Mouse (Mus musculus) kidney, embryonic 16.5 days (tissue): Measurements from ENCODE around the gene Bsnd. TPM values are rescaled to one million over a fixed set of nuclear protein-coding genes. Genes with fewer than 3 reads are reported as not detected.

ENCODE experiments used
- ATAC-seq: fragments of 200-750 bp; cut with Nextera tagmentation; 2 replicates; pipeline ENCODE4 v1.8.0; 2017; ENCODE audit warnings: moderate TSS enrichment; ENCODE audit not compliant: low FRiP score, low TSS enrichment
- H3K27ac ChIP-seq: fragments of 300-500 bp; sonication (generic); 2 replicates; pipeline ENCODE4 v1.5.1; 2014; ENCODE audit warnings: low read length
- H3K27me3 ChIP-seq: fragments of 300-500 bp; sonication (generic); 2 replicates; pipeline ENCODE4 v1.6.1; 2014; ENCODE audit warnings: low read length, control low read depth, mixed read lengths; ENCODE audit not compliant: insufficient read depth
- H3K36me3 ChIP-seq: fragments of 300-500 bp; sonication (generic); 2 replicates; pipeline ENCODE4 v1.6.1; 2014; ENCODE audit warnings: low read length, control low read depth, mixed read lengths; ENCODE audit not compliant: insufficient read depth
- H3K4me1 ChIP-seq: fragments of 300-500 bp; sonication (generic); 2 replicates; pipeline ENCODE4 v1.6.1; 2014; ENCODE audit warnings: low read length, control low read depth, mixed read lengths; ENCODE audit not compliant: insufficient read depth
- H3K4me2 ChIP-seq: fragments of 300-500 bp; sonication (generic); replicated peaks from 2 replicates; pipeline ENCODE4 v1.6.1; 2014; ENCODE audit warnings: low read depth, low read length
- H3K4me3 ChIP-seq: fragments of 300-500 bp; sonication (generic); 2 replicates; pipeline ENCODE4 v1.5.1; 2014; ENCODE audit warnings: mild to moderate bottlenecking, low read length
- H3K9ac ChIP-seq: fragments of 300-500 bp; sonication (generic); replicated peaks from 2 replicates; pipeline ENCODE4 v1.6.1; 2014; ENCODE audit warnings: low read length
- H3K9me3 ChIP-seq: fragments of 300-500 bp; sonication (generic); 2 replicates; pipeline ENCODE4 v1.6.1; 2016; ENCODE audit warnings: low read length, control low read depth
- WGBS: fragments of 180-500 bp; shearing (Covaris S2); extraction: QIAGEN DNeasy Blood & Tissue Kit; methylation state at CpG from one replicate; pipeline ENCODE4 v1.1.7; 2014; 5-methylcytosine and 5-hydroxymethylcytosine counted together
- polyA plus RNA-seq: library from polyadenylated mRNA; unstranded; fragments of >200 nt; fragmentation: Nextera tagmentation; extraction: Ambion mirVana; gene quantifications from 2 replicates; pipeline ENCODE4 v1.2.1, GENCODE M21; 2015

Bsnd gene
- polyA plus RNA-seq, 1 experiment from 2014 or later, result 16.5 TPM

DNA sequence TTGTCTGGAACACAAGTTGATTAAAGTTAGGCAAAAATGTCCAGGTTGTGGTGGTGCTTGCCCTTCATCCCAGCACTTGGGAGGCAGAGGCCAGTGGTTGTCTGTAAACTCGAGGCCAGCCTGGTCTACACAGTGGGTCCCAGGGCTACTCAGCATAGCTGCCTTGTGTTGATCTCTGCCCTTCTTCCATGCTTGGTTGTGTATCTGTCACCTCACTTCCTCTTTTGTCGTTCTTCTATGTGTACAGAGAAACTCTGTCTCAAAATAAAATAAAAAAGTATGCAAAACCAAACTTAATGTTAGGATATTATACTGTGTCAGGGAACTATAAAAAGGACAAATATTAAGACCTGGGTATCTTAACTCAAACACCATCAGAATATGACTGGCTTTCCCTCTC, 32.0 kb upstream of the Bsnd start:
- 67% methylated on average over 2 of the region's 2 CpGs for WGBS
- H3K4me2 ChIP-seq, result no peak overlapping the region
- ATAC-seq, result no peak
- H3K27ac ChIP-seq, result no peak overlapping the region
- H3K27me3 ChIP-seq, result no peaks in the 10 kb centered on the region
- no peak overlapping the region for H3K9ac ChIP-seq
- no peaks in the 10 kb centered on the region for H3K36me3 ChIP-seq
- no peaks in the 10 kb centered on the region for H3K4me1 ChIP-seq
- no peak overlapping the region for H3K4me3 ChIP-seq
- H3K9me3 ChIP-seq, result no peaks in the 10 kb centered on the region

DNA sequence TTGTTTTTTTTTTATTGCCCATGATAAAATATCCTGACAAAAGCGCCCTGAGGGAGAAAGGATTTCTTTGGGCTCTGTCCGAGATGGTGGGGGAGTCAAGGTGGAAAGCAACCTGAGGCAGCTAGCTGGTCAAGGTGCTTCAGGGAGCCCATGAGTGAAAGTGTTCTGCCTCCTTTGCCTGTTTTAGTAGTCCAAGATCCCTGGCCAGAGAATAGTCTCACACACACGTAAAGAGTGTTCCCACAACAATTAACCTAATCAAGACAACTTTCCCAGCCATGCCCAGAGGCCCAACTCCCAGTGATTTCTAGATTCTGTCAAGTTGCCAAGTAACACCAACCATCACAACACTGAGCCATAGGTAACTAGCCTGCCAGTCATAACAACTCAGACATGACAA, 30.5 kb upstream of the Bsnd start:
- WGBS, result 55% methylated on average over 3 of the region's 3 CpGs
- Histone ChIP-seq H3K4me3 (no peak overlapping the region), H3K9ac (no peak overlapping the region), H3K9me3 (no peaks in the 10 kb centered on the region), H3K4me2 (no peak overlapping the region), H3K36me3 (no peaks in the 10 kb centered on the region), H3K4me1 (no peaks in the 10 kb centered on the region), H3K27ac (no peak overlapping the region), H3K27me3 (no peaks in the 10 kb centered on the region)
- ATAC-seq, result no peak

DNA sequence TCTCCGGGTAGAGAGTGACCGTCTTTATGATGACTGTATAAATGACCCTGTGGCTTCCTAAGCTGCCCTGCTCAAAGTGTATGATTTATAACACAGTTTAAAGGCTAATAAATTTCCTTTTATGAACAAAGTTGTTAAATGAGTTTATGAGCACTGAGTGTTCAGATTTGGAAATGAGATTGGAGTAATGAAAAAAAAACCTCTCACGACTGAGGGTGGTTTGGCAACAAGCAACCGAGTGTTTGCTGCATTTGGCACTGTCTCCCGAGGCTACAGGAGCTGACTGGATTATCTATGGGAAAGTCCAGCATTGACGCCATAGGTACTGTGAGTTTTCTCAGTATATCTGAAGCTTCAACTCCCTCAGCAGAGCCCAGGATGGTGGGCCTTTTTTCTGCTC, 22.5 kb upstream of the Bsnd start:
- Histone ChIP-seq H3K27ac (no peak overlapping the region), H3K4me3 (no peak overlapping the region), H3K4me2 (no peak overlapping the region), H3K27me3 (no peaks in the 10 kb centered on the region), H3K9me3 (no peaks in the 10 kb centered on the region), H3K9ac (no peak overlapping the region), H3K4me1 (no peaks in the 10 kb centered on the region), H3K36me3 (no peaks in the 10 kb centered on the region)
- ATAC-seq, result no peak
- WGBS, result 57% methylated on average over 6 of the region's 6 CpGs

DNA sequence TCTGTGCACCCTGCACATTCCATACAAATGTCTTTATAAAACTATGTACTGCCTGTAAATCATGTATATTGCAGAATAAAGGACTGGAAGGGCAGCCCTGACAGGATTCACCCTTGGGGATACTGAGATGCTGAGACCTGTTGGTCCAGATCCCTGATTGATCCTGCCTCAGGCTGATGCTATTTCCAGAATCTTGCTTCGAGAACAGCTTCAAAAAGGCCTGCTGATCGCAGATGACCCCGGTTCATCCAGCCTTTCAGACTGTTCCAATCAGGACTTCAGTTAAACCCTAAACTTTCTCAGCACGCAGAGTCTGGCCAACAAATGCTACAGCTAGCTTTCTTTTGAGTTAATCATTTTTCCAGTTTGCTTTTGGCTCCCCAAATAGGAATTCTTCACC, 17.8 kb upstream of the Bsnd start:
- no peak overlapping the region for H3K4me2 ChIP-seq
- H3K27ac ChIP-seq, result no peak overlapping the region
- H3K9ac ChIP-seq, result no peak overlapping the region
- H3K9me3 ChIP-seq, result no peaks in the 10 kb centered on the region
- no peak for ATAC-seq
- 72% methylated on average over 4 of the region's 4 CpGs for WGBS
- H3K36me3 ChIP-seq, result no peaks in the 10 kb centered on the region
- H3K4me1 ChIP-seq, result no peaks in the 10 kb centered on the region
- H3K4me3 ChIP-seq, result no peak overlapping the region
- H3K27me3 ChIP-seq, result no peaks in the 10 kb centered on the region

DNA sequence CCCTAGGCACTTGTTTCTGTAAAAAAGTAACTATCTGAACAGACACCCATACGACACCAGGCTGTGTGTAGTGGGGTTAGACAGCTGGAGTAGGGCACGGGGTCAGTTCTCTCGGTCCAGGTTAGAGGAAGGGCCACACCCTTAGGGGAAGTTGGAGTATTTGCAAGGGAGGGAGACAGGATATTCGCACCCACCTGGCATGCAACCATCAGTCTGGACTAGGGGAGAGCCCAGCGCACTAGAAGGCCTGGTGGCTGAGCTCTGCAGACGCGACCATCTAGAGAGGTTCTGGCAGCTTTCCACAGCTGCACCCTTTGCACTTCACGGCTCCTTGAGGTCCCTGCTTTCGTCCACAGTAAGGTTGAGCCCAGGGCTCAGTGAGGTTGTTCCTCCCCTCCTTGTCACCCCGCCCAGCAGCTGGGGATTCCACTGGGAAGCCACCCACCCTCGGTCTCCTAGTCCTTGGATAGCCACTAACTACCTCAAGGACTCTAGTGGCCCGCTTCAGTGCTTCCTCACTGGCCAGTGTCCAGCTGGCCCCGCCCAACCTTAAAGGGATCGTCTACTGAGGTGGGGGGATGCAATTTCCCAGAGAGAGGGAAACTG, 13.5 kb upstream of the Bsnd start:
- H3K4me2 ChIP-seq, result no peak overlapping the region
- no peaks in the 10 kb centered on the region for H3K9me3 ChIP-seq
- H3K27me3 ChIP-seq, result no peaks in the 10 kb centered on the region
- H3K4me1 ChIP-seq, result no peaks in the 10 kb centered on the region
- H3K4me3 ChIP-seq, result no peak overlapping the region
- no peak overlapping the region for H3K27ac ChIP-seq
- 65% methylated on average over 14 of the region's 14 CpGs for WGBS
- no peak; the same call in 1 of the 2 replicates for ATAC-seq
- no peaks in the 10 kb centered on the region for H3K36me3 ChIP-seq
- H3K9ac ChIP-seq, result no peak overlapping the region

DNA sequence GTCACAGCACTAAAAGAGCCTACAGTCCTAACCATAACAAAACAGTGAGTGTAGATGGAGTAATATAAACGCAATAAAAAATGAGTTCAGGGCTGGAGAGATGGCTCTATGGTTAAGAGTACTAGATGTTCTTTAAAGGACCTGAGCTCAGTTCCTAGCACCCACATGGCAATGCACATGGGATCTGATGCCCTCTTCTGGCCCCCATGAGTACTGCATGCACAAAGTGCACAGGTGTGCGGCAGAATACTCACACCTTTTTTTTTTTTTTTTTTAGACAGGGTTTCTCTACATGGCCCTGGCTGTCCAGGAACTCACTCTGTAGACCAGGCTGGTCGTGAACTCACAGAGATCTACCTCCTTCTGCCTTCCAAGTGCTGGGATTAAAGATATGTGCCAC, 11.5 kb upstream of the Bsnd start:
- no peak overlapping the region for H3K27ac ChIP-seq
- H3K9ac ChIP-seq, result no peak overlapping the region
- H3K4me3 ChIP-seq, result no peak overlapping the region
- 91% methylated on average over 3 of the region's 3 CpGs for WGBS
- H3K9me3 ChIP-seq, result no peaks in the 10 kb centered on the region
- ATAC-seq, result no peak
- H3K4me1 ChIP-seq, result no peaks in the 10 kb centered on the region
- H3K36me3 ChIP-seq, result no peaks in the 10 kb centered on the region
- no peaks in the 10 kb centered on the region for H3K27me3 ChIP-seq
- no peak overlapping the region for H3K4me2 ChIP-seq

DNA sequence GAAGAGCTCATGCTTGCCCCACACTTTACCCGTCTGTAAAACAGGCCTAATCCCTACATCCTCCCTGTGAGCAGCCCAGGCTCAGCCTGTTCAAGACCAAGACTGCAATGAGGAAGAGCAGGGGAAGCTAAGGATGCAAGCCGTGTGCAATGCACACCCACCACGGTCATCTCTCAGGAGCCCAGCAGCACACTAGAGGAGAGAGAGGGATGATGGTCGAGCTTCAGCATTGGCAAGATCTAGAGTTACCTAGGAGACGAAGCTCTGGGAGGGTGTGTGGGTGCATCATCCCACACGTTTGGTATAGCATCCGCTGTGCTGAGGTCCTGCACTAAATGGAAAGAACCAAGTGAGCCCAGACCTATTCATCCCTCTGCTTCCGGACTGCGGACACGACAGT, 8.0 kb upstream of the Bsnd start:
- ATAC-seq, result no peak
- no peaks in the 10 kb centered on the region for H3K4me1 ChIP-seq
- WGBS, result 78% methylated on average over 10 of the region's 10 CpGs
- no peaks in the 10 kb centered on the region; the same call in 1 of the 2 replicates for H3K27me3 ChIP-seq
- no peaks in the 10 kb centered on the region for H3K36me3 ChIP-seq
- H3K4me2 ChIP-seq, result no peak overlapping the region
- no peak overlapping the region for H3K4me3 ChIP-seq
- H3K9me3 ChIP-seq, result no peaks in the 10 kb centered on the region
- no peak overlapping the region for H3K27ac ChIP-seq
- no peak overlapping the region for H3K9ac ChIP-seq

DNA sequence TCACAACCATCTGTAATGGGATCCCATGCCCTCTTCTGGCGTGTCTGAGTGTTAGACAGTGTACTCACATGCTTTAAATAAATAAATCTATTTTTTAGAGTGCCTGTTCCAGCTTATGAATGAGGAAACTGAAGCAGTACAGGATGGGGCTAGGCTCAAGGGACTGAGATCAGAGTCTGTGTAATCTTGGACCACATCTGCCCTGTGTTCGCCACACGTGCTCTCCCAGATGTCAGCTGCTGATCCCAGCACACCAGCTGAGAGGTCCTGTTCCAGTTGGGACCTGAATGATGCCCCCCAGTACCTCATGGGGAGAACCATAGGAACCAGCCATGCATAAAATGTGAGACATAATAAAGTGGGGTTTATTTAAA, 6.4 kb upstream of the Bsnd start:
- peak; percentile 35; the same call in 1 of the 2 replicates for ATAC-seq
- 31% methylated on average over 3 of the region's 3 CpGs for WGBS
- Histone ChIP-seq H3K27ac (no peak overlapping the region), H3K9me3 (no peaks in the 10 kb centered on the region), H3K4me3 (no peak overlapping the region), H3K27me3 (no peaks in the 10 kb centered on the region; the same call in 1 of the 2 replicates), H3K4me1 (no peaks in the 10 kb centered on the region), H3K36me3 (no peaks in the 10 kb centered on the region), H3K9ac (no peak overlapping the region), H3K4me2 (no peak overlapping the region)

DNA sequence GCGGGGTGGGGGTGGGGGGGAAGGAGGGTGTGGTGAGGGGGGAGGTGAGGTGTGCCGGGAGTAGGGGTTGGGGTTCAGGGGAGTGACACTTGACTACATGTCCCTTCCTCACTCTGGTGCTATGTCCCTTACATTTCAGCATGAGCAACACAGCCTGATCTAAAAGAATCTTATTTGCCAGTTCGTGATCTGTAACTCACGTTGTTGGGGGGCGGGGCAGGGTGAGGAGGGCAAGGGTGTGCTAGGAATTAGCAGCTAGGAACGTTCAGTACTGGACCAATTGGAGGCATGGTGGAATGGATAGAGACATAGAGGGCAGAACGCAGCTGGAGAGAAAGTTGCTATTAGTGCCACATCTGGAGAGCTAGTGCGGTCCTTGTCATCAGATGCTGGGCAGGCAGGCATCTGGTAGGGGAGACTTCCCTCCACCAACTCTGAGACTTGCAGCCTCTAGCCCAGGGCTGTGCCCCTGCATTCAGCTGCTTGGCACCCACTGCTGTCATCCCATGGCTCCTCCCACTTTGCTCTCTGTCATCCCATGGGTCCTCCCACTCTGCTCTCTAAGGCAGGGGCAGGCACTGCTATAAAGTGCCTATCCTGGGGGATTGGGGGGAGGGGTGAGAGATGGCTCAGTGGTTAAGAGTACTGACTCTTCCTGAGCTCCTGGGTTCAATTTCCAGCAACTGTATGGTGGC, 5.8 kb upstream of the Bsnd start:
- ATAC-seq, result peak; percentile 41; the same call in 1 of the 2 replicates

DNA sequence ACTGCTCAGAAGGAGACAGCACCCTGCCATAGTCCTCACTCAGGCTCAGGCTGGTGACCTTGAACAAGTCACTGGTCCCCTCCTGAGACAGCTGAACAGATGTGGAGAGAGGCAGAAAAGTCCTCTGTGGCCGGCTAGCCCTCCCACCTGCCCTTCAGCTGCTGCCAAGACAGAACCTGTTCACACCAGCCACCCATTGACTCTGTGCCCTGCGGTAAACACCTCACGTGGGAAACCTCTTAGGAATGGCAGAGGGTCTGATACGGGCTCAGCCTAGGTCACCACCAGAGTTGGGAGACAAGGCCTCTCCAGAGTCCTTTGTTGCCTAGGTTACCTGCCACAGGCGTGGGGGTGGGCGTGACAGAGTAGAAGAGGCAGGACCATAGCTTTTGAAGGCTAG, 4.8 kb upstream of the Bsnd start:
- peaks cover 6% of the 10 kb centered on the region; the same call in 1 of the 2 replicates for H3K4me1 ChIP-seq
- no peak overlapping the region for H3K27ac ChIP-seq
- no peak overlapping the region for H3K4me2 ChIP-seq
- no peaks in the 10 kb centered on the region; the same call in 1 of the 2 replicates for H3K27me3 ChIP-seq
- ATAC-seq, result no peak
- no peak overlapping the region for H3K4me3 ChIP-seq
- H3K9ac ChIP-seq, result no peak overlapping the region
- no peaks in the 10 kb centered on the region for H3K9me3 ChIP-seq
- 53% methylated on average over 6 of the region's 6 CpGs for WGBS
- no peaks in the 10 kb centered on the region for H3K36me3 ChIP-seq

More for the DNA sequence above, 5.8 kb upstream of the Bsnd start:
- H3K27ac ChIP-seq, result no peak overlapping the region
- no peaks in the 10 kb centered on the region for H3K4me1 ChIP-seq
- 51% methylated on average over 8 of the region's 8 CpGs for WGBS
- H3K9me3 ChIP-seq, result no peaks in the 10 kb centered on the region
- H3K4me3 ChIP-seq, result no peak overlapping the region
- no peak overlapping the region for H3K9ac ChIP-seq
- no peaks in the 10 kb centered on the region; the same call in 1 of the 2 replicates for H3K27me3 ChIP-seq
- H3K36me3 ChIP-seq, result no peaks in the 10 kb centered on the region
- no peak overlapping the region for H3K4me2 ChIP-seq
